Mouse (Mus musculus) embryonic facial prominence, embryonic 11.5 days (tissue): ENCODE data around the gene Mrps7. TPM values are rescaled to one million over a fixed set of nuclear protein-coding genes. Genes with fewer than 3 reads are reported as not detected.
A peak's percentile ranks its signal among the peaks of the same experiment; 100 is the strongest.

Experiments
- ATAC-seq: fragments of 200-750 bp; cut with Nextera tagmentation; replicated peaks from 2 replicates; pipeline ENCODE4 v1.8.0; 2017; ENCODE audit warnings: low read depth; ENCODE audit not compliant: insufficient number of reproducible peaks, low FRiP score, low TSS enrichment
- DNase-seq: peaks from one replicate; pipeline ENCODE4 v3.0.0-alpha.2; 2015; ENCODE audit warnings: low spot score
- H3K27ac ChIP-seq: fragments of 300-500 bp; sonication (generic); replicated peaks from 2 replicates; pipeline ENCODE4 v1.5.1; 2014; ENCODE audit warnings: mild to moderate bottlenecking, low read depth, low read length, control low read depth
- H3K27me3 ChIP-seq: fragments of 300-500 bp; sonication (generic); 2 replicates; pipeline ENCODE4 v1.6.1; 2014; ENCODE audit warnings: mild to moderate bottlenecking, low read length, moderate library complexity, mixed read lengths; ENCODE audit not compliant: control insufficient read depth, insufficient read depth
- H3K36me3 ChIP-seq: fragments of 300-500 bp; sonication (generic); replicated peaks from 2 replicates; pipeline ENCODE4 v1.6.1; 2014; ENCODE audit warnings: low read depth, mild to moderate bottlenecking, low read length, moderate library complexity, mixed read lengths; ENCODE audit not compliant: control insufficient read depth, insufficient read depth
- H3K4me1 ChIP-seq: fragments of 300-500 bp; sonication (generic); 2 replicates; pipeline ENCODE4 v1.6.1; 2014; ENCODE audit warnings: low read length, mixed read lengths; ENCODE audit not compliant: control insufficient read depth, insufficient read depth
- H3K4me2 ChIP-seq: fragments of 300-500 bp; sonication (generic); 2 replicates; pipeline ENCODE4 v1.6.1; 2014; ENCODE audit warnings: low read depth, mild to moderate bottlenecking, control low read depth, low read length, moderate library complexity
- H3K4me3 ChIP-seq: fragments of 300-500 bp; sonication (generic); 2 replicates; pipeline ENCODE4 v1.5.1; 2014; ENCODE audit warnings: low read depth, low read length, control low read depth
- H3K9ac ChIP-seq: fragments of 300-500 bp; sonication (generic); replicated peaks from 2 replicates; pipeline ENCODE4 v1.6.1; 2014; ENCODE audit warnings: mild to moderate bottlenecking, control low read depth, low read length
- H3K9me3 ChIP-seq: fragments of 300-500 bp; sonication (generic); replicated peaks from 2 replicates; pipeline ENCODE4 v1.6.1; 2016; ENCODE audit warnings: mild to moderate bottlenecking, low read length, inconsistent platforms, mixed read lengths; ENCODE audit not compliant: control insufficient read depth
- WGBS: fragments of 180-500 bp; shearing (Covaris S2); extraction: QIAGEN DNeasy Blood & Tissue Kit; methylation state at CpG from one replicate; pipeline ENCODE4 v1.1.7; 2014; 5-methylcytosine and 5-hydroxymethylcytosine counted together
- polyA plus RNA-seq: library from polyadenylated mRNA; unstranded; fragments of >200 nt; fragmentation: Nextera tagmentation; extraction: Ambion mirVana; gene quantifications from 2 replicates; pipeline ENCODE4 v1.2.1, GENCODE M21; 2014

Mrps7 gene
- polyA plus RNA-seq, 1 experiment from 2014 or later = 110 TPM

DNA sequence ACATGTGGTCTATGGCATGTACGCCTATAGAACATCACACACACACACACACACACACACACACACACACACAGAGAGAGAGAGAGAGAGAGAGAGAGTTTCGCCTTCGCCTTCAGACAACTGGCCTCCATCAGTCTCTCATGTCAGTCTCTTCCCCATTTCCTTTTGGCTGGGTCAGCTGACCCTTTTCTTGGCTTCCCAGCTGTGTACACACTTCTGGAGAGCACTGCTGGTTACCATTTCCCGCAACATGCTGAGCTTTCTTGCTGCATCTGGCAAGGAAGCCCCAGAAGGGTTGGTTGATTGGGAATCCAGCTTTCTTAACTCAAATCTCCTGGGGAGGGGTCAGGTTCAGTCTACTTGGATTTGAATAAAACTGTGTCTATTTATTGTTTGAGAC, 30.4 kb downstream of the Mrps7 start:
- Histone ChIP-seq H3K4me3 (no peak overlapping the region), H3K4me1 (no peaks in the 10 kb centered on the region), H3K9me3 (no peaks in the 10 kb centered on the region), H3K27me3 (no peaks in the 10 kb centered on the region), H3K36me3 (no peaks in the 10 kb centered on the region), H3K27ac (no peak overlapping the region), H3K9ac (no peak overlapping the region), H3K4me2 (no peak overlapping the region)
- no peak for ATAC-seq
- 64% methylated on average over 4 of the region's 4 CpGs for WGBS
- peak; percentile 26 for DNase-seq

DNA sequence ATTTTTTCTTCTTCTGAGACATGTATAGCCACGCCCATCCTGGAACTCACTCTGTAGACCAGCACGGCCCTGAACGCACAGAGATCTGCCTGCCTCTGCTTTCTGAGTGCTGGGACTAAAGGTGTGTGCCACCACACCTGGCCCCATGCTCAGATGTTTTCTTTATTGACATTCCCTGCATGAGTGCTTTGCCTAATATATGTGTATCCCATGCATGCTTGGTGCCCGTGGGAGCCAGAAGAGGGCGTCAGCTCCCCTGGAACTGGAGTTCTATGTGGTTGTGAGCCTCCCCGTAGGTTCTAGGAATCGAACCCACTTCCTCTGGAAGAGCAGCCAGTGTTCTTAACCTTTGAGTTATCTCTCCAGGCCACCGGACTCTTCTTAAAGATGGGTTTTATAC, 31.3 kb downstream of the Mrps7 start:
- no peak overlapping the region for H3K4me3 ChIP-seq
- WGBS = 88% methylated on average over 8 of the region's 8 CpGs
- ATAC-seq = no peak

DNA sequence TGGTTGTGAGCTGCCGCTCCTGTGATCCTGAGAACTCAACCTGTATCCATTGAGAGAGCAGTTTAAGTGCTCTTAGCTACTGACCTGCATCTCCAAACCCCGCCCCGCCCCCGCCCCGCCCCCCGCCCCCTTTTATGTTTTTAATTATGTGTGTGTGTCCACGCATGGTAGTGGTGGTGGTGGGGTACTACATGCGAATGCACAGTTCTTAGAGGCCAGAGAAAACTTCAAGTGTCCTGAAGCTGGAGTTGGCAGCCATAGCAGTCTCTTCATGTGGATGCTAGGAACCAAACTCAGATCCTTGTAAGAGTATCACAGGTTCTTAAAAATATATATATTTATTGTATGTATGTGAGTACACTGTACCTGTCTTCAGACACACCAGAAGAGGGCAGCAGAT, 31.8 kb downstream of the Mrps7 start:
- WGBS = 80% methylated on average over 8 of the region's 8 CpGs
- DNase-seq = no peak
- no peaks in the 10 kb centered on the region for H3K36me3 ChIP-seq
- H3K27ac ChIP-seq = no peak overlapping the region
- H3K4me1 ChIP-seq = no peaks in the 10 kb centered on the region
- H3K9me3 ChIP-seq = no peaks in the 10 kb centered on the region
- H3K27me3 ChIP-seq = no peaks in the 10 kb centered on the region
- no peak overlapping the region for H3K4me3 ChIP-seq
- H3K4me2 ChIP-seq = no peak overlapping the region
- no peak overlapping the region for H3K9ac ChIP-seq
- no peak for ATAC-seq

More for the DNA sequence above, 31.3 kb downstream of the Mrps7 start:
- no peak for DNase-seq
- Histone ChIP-seq H3K36me3 (no peaks in the 10 kb centered on the region), H3K27me3 (no peaks in the 10 kb centered on the region), H3K27ac (no peak overlapping the region), H3K4me1 (no peaks in the 10 kb centered on the region), H3K4me2 (no peak overlapping the region), H3K9ac (no peak overlapping the region), H3K9me3 (no peaks in the 10 kb centered on the region)

DNA sequence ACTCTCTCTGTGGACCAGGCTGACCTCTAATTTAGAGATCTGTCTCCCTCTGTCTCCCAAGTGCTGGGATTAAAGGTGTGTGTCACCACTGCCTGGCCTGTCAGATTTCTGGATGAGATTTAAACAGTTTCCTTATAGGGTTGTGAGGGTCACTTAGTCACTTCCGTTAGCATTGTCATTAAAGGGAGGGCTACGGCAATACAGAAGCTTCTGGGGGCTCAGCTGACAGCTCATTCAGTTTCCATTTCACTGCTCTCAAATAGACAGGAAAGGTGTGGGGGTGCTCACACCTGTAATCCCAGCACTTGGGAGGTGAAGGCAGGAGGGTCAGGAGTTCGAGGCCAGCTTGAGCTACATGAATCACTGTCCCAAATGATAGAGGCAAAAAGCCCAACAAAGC, 33.2 kb downstream of the Mrps7 start:
- 83% methylated on average over 3 of the region's 3 CpGs for whole genome bisulfite sequencing
- Histone ChIP-seq H3K36me3 (no peaks in the 10 kb centered on the region), H3K9me3 (no peaks in the 10 kb centered on the region), H3K9ac (no peak overlapping the region), H3K27me3 (no peaks in the 10 kb centered on the region), H3K4me1 (no peaks in the 10 kb centered on the region), H3K27ac (no peak overlapping the region), H3K4me3 (no peak overlapping the region), H3K4me2 (no peak overlapping the region)
- DNase-seq (no peak), ATAC-seq (no peak)

DNA sequence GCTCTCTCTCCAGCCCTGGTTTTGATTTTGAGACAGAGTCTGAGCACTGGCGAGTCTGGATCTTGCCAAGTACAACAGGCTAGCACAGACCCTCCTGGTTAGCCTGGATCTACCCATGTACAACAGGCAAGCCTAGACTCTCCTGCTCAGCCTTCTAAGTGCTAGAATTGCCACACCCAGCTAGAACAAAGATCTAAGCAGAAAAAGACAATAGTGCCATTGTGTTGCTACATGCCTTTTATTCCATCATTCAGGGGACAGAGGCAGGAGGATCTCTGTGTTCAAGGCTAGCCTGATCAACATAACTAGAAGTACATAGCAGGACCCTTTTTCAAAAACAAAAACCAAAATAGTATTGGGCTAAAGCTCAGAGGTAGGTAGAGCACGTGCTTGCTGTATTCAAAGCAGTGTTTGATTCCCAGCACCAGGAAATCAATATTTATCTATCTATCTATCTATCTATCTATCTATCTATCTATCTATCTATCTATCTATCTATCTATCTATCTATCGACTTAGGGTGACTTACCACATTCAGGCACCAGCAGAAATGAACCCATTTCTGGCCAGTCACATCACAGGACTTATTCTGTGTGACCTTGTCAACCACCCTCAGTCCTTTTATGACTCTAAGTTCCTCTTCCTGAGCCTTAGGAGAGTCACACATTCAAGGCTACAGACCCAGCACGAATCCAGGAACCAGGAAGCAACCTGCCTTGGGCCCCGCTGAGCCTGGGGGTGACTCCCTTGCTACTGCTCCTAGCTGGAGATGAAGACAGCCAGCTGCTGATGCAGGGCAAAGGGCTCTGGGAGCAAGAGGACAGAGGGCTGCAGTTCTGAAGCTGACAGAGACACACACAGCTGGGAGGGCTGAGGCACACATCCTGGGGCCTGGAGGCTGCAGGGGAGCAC, 35.0 kb downstream of the Mrps7 start:
- H3K4me1 ChIP-seq = no peaks in the 10 kb centered on the region
- H3K27me3 ChIP-seq = no peaks in the 10 kb centered on the region
- H3K27ac ChIP-seq = no peak overlapping the region
- H3K9me3 ChIP-seq = no peaks in the 10 kb centered on the region
- no peaks in the 10 kb centered on the region for H3K36me3 ChIP-seq
- H3K4me3 ChIP-seq = no peak overlapping the region
- WGBS = 77% methylated on average over 5 of the region's 5 CpGs
- ATAC-seq = no peak
- H3K4me2 ChIP-seq = no peak overlapping the region
- DNase-seq = no peak
- H3K9ac ChIP-seq = no peak overlapping the region

DNA sequence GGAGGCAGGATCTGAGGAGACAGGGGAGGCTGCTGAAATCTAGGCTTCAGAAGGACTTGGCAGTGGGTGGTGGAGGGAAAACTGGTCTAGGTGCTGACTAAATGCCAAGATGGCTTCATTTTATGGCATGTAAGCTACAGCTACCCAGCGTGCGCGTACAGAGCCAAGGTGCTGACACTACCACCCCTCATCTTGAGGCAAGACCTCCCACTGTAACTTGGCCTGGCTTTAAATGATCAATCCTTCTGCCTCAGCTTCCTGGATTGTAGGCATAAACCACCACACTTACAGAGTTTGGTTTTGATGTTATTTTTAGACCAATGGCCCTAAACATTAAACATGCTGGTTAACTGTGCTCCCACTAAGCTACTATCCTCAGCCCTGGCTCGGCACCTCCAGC, 35.8 kb downstream of the Mrps7 start:
- H3K4me1 ChIP-seq = no peaks in the 10 kb centered on the region

DNA sequence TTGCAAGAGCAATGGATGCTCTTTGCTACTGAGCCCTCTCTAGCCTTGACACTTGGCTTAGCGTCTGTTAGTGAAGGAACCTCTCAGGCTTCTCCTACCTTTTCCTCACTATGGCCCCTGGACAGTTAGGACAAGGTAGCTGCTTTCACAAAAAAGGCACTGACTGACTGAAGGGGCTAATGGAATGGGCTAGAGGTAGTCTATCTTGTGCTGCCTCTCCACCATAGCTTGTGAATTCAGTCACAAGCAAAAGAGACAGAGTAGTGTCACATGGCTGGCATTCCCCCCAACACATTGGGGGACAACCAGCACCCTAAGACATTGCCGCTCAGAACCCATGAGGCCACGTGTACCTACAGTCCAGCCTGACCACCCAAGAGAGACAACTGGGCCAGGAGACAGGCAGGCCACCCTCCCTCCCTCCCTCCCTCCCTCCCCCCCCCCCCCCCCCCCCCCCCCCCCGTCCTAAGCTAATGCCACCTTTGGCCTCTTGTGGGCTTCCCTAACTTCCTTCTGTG, 36.6 kb downstream of the Mrps7 start:
- Histone ChIP-seq H3K9me3 (no peaks in the 10 kb centered on the region), H3K4me1 (no peaks in the 10 kb centered on the region), H3K27ac (no peak overlapping the region), H3K4me2 (no peak overlapping the region), H3K9ac (no peak overlapping the region), H3K36me3 (no peaks in the 10 kb centered on the region), H3K27me3 (no peaks in the 10 kb centered on the region), H3K4me3 (no peak overlapping the region)
- ATAC-seq (no peak), DNase-seq (no peak)
- WGBS = 86% methylated on average over 3 of the region's 4 CpGs

More for the DNA sequence above, 35.8 kb downstream of the Mrps7 start:
- Histone ChIP-seq H3K36me3 (no peaks in the 10 kb centered on the region), H3K27ac (no peak overlapping the region), H3K27me3 (no peaks in the 10 kb centered on the region), H3K9me3 (no peaks in the 10 kb centered on the region), H3K4me2 (no peak overlapping the region), H3K9ac (no peak overlapping the region), H3K4me3 (no peak overlapping the region)
- ATAC-seq (no peak), DNase-seq (no peak)
- 92% methylated on average over 4 of the region's 4 CpGs for WGBS

DNA sequence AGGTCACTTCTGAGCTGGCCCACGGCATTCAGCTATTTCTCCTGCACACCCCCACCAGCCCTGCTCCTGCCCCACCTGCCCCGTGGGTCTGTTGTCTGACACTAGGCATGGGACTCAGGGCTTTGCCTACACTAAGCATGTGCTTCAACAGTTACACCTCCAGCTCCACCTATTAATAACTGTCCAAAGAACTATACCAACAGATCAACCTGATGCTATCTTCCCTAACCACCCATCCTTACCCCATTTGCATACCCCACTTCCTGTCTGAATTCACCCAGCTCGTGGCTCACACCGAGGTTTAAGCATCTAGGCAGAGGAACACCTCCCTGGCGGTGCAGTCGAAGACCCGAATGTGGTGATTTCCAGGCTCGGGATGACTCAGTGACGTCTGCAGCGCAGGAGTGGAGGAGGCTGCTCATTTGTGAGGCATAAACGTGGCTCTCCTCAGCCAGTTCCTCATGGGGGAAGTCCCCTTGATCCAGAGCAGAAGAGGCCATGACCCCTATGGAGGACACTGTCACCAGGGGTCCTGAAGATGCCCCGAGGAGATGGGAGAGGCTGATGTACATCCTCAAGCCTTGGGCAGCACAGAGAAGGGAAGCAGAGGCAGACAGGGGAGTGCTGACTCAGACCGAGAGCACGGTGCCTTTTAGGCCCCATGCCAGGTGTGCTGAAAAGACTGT, 37.4 kb downstream of the Mrps7 start:
- Histone ChIP-seq H3K27me3 (no peaks in the 10 kb centered on the region), H3K27ac (no peak overlapping the region), H3K4me2 (no peak overlapping the region), H3K36me3 (no peaks in the 10 kb centered on the region), H3K4me1 (no peaks in the 10 kb centered on the region), H3K4me3 (no peak overlapping the region), H3K9me3 (no peaks in the 10 kb centered on the region), H3K9ac (no peak overlapping the region)
- 51% methylated on average over 14 of the region's 14 CpGs for WGBS
- DNase-seq = no peak
- ATAC-seq = no peak; the same call in 1 of the 2 replicates
